Mouse (Mus musculus) right cerebral cortex, postnatal 4 days (tissue): Measurements from ENCODE around the gene Dnah8.

Source experiments
- DNase-seq: peaks from one replicate; pipeline ENCODE4 v3.0.0-alpha.2; 2022

Gene Dnah8

GRCm38 (mm10) chr17:30756771-30757170 lies 132.6 kb downstream of the Dnah8 start:
- DNase-seq: no peak

GRCm38 (mm10) chr17:30760307-30760706 lies 136.2 kb downstream of the Dnah8 start:
- no peak for DNase-seq

GRCm38 (mm10) chr17:30764276-30764675 lies 140.1 kb downstream of the Dnah8 start:
- no peak for DNase-seq

- DNase-seq: no peak
Measured at GRCm38 (mm10) chr17:30774416-30774815, 150.3 kb downstream of the Dnah8 start.

GRCm38 (mm10) chr17:30775096-30775495 lies 150.9 kb downstream of the Dnah8 start:
- no peak for DNase-seq

GRCm38 (mm10) chr17:30781046-30781445 lies 156.9 kb downstream of the Dnah8 start:
- DNase-seq: no peak

- DNase-seq: no peak
Measured at GRCm38 (mm10) chr17:30782286-30782685, 158.1 kb downstream of the Dnah8 start.

GRCm38 (mm10) chr17:30788361-30788760 lies 164.2 kb downstream of the Dnah8 start:
- DNase-seq: no peak

GRCm38 (mm10) chr17:30790816-30791215 lies 166.7 kb downstream of the Dnah8 start:
- no peak for DNase-seq

- DNase-seq: no peak
Measured at GRCm38 (mm10) chr17:30792396-30792795, 168.2 kb downstream of the Dnah8 start.

GRCm38 (mm10) chr17:30796616-30797015 lies 172.5 kb downstream of the Dnah8 start:
- DNase-seq: no peak

- DNase-seq: no peak
Measured at GRCm38 (mm10) chr17:30800261-30800985, 176.3 kb downstream of the Dnah8 start.

- DNase-seq: no peak
Measured at GRCm38 (mm10) chr17:30803668-30804067, 179.5 kb downstream of the Dnah8 start.

GRCm38 (mm10) chr17:30804955-30805354 lies 180.8 kb downstream of the Dnah8 start:
- DNase-seq: no peak

- no peak for DNase-seq
Measured at GRCm38 (mm10) chr17:30805511-30806059, 181.4 kb downstream of the Dnah8 start.

GRCm38 (mm10) chr17:30808866-30809660 lies 184.9 kb downstream of the Dnah8 start:
- DNase-seq: no peak

GRCm38 (mm10) chr17:30809926-30810660 lies 185.9 kb downstream of the Dnah8 start:
- no peak for DNase-seq

- no peak for DNase-seq
Measured at GRCm38 (mm10) chr17:30818543-30818942, 194.4 kb downstream of the Dnah8 start.

- DNase-seq: no peak
Measured at GRCm38 (mm10) chr17:30819134-30819533, 195.0 kb downstream of the Dnah8 start.

- DNase-seq: no peak
Measured at GRCm38 (mm10) chr17:30821115-30821514, 197.0 kb downstream of the Dnah8 start.

GRCm38 (mm10) chr17:30824473-30824872 lies 200.3 kb downstream of the Dnah8 start:
- no peak for DNase-seq

- no peak for DNase-seq
Measured at GRCm38 (mm10) chr17:30825731-30826304, 201.7 kb downstream of the Dnah8 start.

- DNase-seq: no peak
Measured at GRCm38 (mm10) chr17:30831170-30831569, 207.0 kb downstream of the Dnah8 start.
